10 mouse cellular contexts compared by ENCODE assay signal in the genomic region with DNA sequence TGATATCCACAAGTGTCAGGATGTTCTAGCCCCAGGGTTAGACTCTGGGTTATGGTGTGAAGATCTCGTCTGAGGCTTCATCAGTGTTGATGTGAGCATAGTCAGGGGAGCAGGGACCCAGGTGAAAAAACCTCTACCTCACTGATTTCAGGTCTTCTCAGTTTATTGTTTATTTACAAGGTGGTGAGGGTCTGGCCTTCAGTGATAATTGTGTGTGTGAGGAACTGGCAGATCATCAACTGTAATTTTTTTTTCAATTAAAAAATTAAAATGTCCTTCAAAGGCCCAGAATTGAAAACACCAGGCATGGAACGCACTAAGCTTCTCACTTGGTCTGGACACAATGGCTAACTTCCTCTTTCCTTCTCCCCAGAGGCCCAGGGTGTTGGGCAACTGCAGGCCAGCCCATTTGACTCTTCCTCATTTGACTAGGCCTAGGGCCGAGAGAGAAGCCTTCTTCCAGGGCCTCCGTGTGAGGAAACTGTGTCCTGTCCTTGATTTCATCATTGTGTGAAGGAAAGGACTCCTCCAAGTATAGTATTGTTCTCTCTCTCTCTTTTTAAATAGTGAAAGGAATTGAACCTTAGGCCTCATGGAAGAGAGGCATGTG.
A peak's percentile ranks its signal among the peaks of the same experiment; 100 is the strongest.
DNase-seq lines count a peak whose midpoint lies in the region; ATAC-seq and TF ChIP-seq lines count a peak whose summit lies in the region.
"Had no signal": no experiment of that assay in that cellular context is flagged by ENCODE, and none has a peak within 500 bp of the region (broad histone marks: within the 10 kb centered on the region; RNA-seq: fewer than 3 reads in every experiment).

No protein-coding gene starts in this region.

- 75% methylated on average over 4 of the region's 4 CpGs for WGBS in liver, adult 2 months
- 25% methylated on average over 4 of the region's 4 CpGs for WGBS in liver, embryonic 12.5 days (ENCODE audit: insufficient replicate concordance)
- WGBS in liver, embryonic 13.5 days (ENCODE audit: insufficient replicate concordance) = 26% methylated on average over 4 of the region's 4 CpGs
- WGBS in spleen, adult 2 months = 25% methylated on average over 4 of the region's 4 CpGs

- H3K36me3 ChIP-seq in liver, adult 2 months (ENCODE audit: control insufficient read depth, insufficient read depth, low read length) = no peaks in the 10 kb centered on the region
- H3K36me3 ChIP-seq in liver, embryonic 12.5 days = no peaks in the 10 kb centered on the region
- H3K36me3 ChIP-seq in liver, embryonic 13.5 days = no peaks in the 10 kb centered on the region
- H3K36me3 ChIP-seq in spleen, adult 2 months (ENCODE audit: control insufficient read depth, insufficient read depth, low read length) = no peaks in the 10 kb centered on the region
- H3K36me3 ChIP-seq: limb, embryonic 13.5 days; neural tube, embryonic 13.5 days had no signal

- H3K79me2 ChIP-seq in liver, adult 2 months (ENCODE audit: control insufficient read depth, insufficient read depth, low read length) = no peaks in the 10 kb centered on the region

- DNase-seq in liver, adult 2 months (ENCODE audit: extremely low read depth, low read depth, low spot score) = peak; percentile 39
- DNase-seq in c-Kit-positive CD71-negative TER-119-negative erythroid progenitor cells, embryonic 14.5 days (ENCODE audit: low read depth) = peak; percentile 49
- DNase-seq in liver, embryonic 13.5 days = peak; percentile 6
- peak; percentile 17 to 38 for DNase-seq in spleen, adult 2 months (ENCODE audit: low read depth in 1 of 2, low spot score in 2 of 2)
- DNase-seq in layer of hippocampus, adult 8-10 months (ENCODE audit: low spot score in 2 of 2) = no peak
- no peak for DNase-seq in cerebellum, postnatal 4 days (ENCODE audit: low spot score in 2 of 2)

- TF ChIP-seq POLR2A in liver, adult 2 months (IDR thresholded peaks at IDR 0.05; ENCODE audit: extremely low read depth, insufficient read depth, low read length) = no peak
- no peak for TF ChIP-seq POLR2A in spleen, adult 2 months (IDR thresholded peaks at IDR 0.05; ENCODE audit: low read depth, low read length)

- TF ChIP-seq CTCF in liver, adult 2 months (IDR thresholded peaks at IDR 0.05; ENCODE audit: low read depth, low read length) = no peak
- no peak for TF ChIP-seq CTCF in spleen, adult 2 months (IDR thresholded peaks at IDR 0.05; ENCODE audit: extremely low read depth, insufficient read depth, insufficient read length, insufficient replicate concordance)

- no peaks in the 10 kb centered on the region for H3K27me3 ChIP-seq in liver, adult 2 months (ENCODE audit: control insufficient read depth, insufficient read depth, low read length)
- H3K27me3 ChIP-seq in liver, embryonic 12.5 days (replicated peaks) = no peaks in the 10 kb centered on the region
- no peaks in the 10 kb centered on the region for H3K27me3 ChIP-seq in liver, embryonic 13.5 days
- no peaks in the 10 kb centered on the region for H3K27me3 ChIP-seq in spleen, adult 2 months (ENCODE audit: control insufficient read depth, insufficient read depth, low read length)
- H3K27me3 ChIP-seq: limb, embryonic 13.5 days; neural tube, embryonic 13.5 days had no signal

- no peak overlapping the region for H3K4me3 ChIP-seq in liver, adult 2 months (ENCODE audit: insufficient read depth, low read depth, low read length)
- H3K4me3 ChIP-seq in liver, embryonic 12.5 days = no peak overlapping the region
- H3K4me3 ChIP-seq in liver, embryonic 13.5 days (replicated peaks) = no peak overlapping the region
- H3K4me3 ChIP-seq in spleen, adult 2 months (ENCODE audit: extremely low read depth, insufficient read depth, insufficient read length) = no peak overlapping the region
- H3K4me3 ChIP-seq: limb, embryonic 13.5 days; neural tube, embryonic 13.5 days had no signal

- H3K27ac ChIP-seq in liver, adult 2 months (replicated peaks; ENCODE audit: insufficient read depth, low read depth, low read length) = no peak overlapping the region
- H3K27ac ChIP-seq in liver, embryonic 12.5 days = no peak overlapping the region
- no peak overlapping the region for H3K27ac ChIP-seq in liver, embryonic 13.5 days
- H3K27ac ChIP-seq in spleen, adult 2 months (ENCODE audit: insufficient read depth, low read length) = no peak overlapping the region
- H3K27ac ChIP-seq: limb, embryonic 13.5 days; neural tube, embryonic 13.5 days had no signal

- H3K4me1 ChIP-seq in liver, adult 2 months (ENCODE audit: control insufficient read depth, insufficient read depth, low read length) = no peaks in the 10 kb centered on the region
- no peaks in the 10 kb centered on the region for H3K4me1 ChIP-seq in liver, embryonic 12.5 days
- H3K4me1 ChIP-seq in liver, embryonic 13.5 days (replicated peaks) = no peaks in the 10 kb centered on the region
- peaks cover 4% of the 10 kb centered on the region; the same call in 1 of the 2 replicates for H3K4me1 ChIP-seq in spleen, adult 2 months (ENCODE audit: control insufficient read depth, insufficient read depth, insufficient read length)
- H3K4me1 ChIP-seq: limb, embryonic 13.5 days; neural tube, embryonic 13.5 days had no signal

- H3K9me3 ChIP-seq in liver, embryonic 12.5 days (replicated peaks) = no peaks in the 10 kb centered on the region
- H3K9me3 ChIP-seq in liver, embryonic 13.5 days (replicated peaks) = no peaks in the 10 kb centered on the region
- H3K9me3 ChIP-seq: limb, embryonic 13.5 days; neural tube, embryonic 13.5 days had no signal

- no peak overlapping the region for H3K9ac ChIP-seq in liver, adult 2 months (ENCODE audit: low read depth, low read length)
- H3K9ac ChIP-seq in liver, embryonic 12.5 days = no peak overlapping the region
- no peak overlapping the region for H3K9ac ChIP-seq in liver, embryonic 13.5 days
- H3K9ac ChIP-seq: limb, embryonic 13.5 days; neural tube, embryonic 13.5 days had no signal

- H3K4me2 ChIP-seq in liver, embryonic 12.5 days = no peak overlapping the region
- H3K4me2 ChIP-seq in liver, embryonic 13.5 days = no peak overlapping the region
- H3K4me2 ChIP-seq: limb, embryonic 13.5 days; neural tube, embryonic 13.5 days had no signal

- no peak for ATAC-seq in liver, embryonic 12.5 days
- ATAC-seq in liver, embryonic 13.5 days (ENCODE audit: low read depth) = no peak
- ATAC-seq: hindbrain, embryonic 16.5 days had no signal

Comparison
In these comparisons a context has a peak if more than half of its experiments do, and no peak if none do; other contexts are left out.
1. DNase-seq: peak in liver, adult 2 months (single experiment), c-Kit-positive CD71-negative TER-119-negative erythroid progenitor cells, embryonic 14.5 days (single experiment), liver, embryonic 13.5 days (single experiment) and spleen, adult 2 months (2 of 2); none in layer of hippocampus, adult 8-10 months (0 of 2) and cerebellum, postnatal 4 days (0 of 2).